Mouse (Mus musculus) MEL (cell line): ENCODE results near the gene Gpr84.
"Not testable (repeated sequence)": the region's sequence is repeated elsewhere in the genome, so short reads cannot be mapped to it uniquely, and the experiment has no call there.

Source experiments
- CHD1 ChIP-seq: IDR thresholded peaks from 2 replicates; pipeline ENCODE4 v1.6.1; 2012; ENCODE audit warnings: low read depth, mild to moderate bottlenecking, inconsistent platforms, low read length, improper control_type of control experiment
- CTCF ChIP-seq, 3 experiments: IDR thresholded peaks in 2 of 3; conservative IDR thresholded peaks in 1 of 3; 2 replicates each; pipeline ENCODE4 v1.5.1; 2011 to 2012; ENCODE audit warnings: low read length in 3 of 3, low read depth in 2 of 3, mild to moderate bottlenecking in 2 of 3, improper control_type of control experiment in 1 of 3, inconsistent platforms in 1 of 3, mixed read lengths in 1 of 3, moderate library complexity in 1 of 3; ENCODE audit not compliant: control insufficient read depth in 1 of 3, insufficient read depth in 1 of 3, poor library complexity in 1 of 3, severe bottlenecking in 1 of 3
- ELF1 ChIP-seq: IDR thresholded peaks from 2 replicates; pipeline ENCODE4 v1.6.1; 2014; ENCODE audit warnings: low read depth, mild to moderate bottlenecking, inconsistent platforms, low read length, improper control_type of control experiment, moderate library complexity
- EP300 ChIP-seq, 2 experiments: IDR thresholded peaks; 2 replicates each; pipeline ENCODE4 v1.6.1; 2011; ENCODE audit warnings: improper control_type of control experiment in 2 of 2, low read length in 2 of 2, low read depth in 1 of 2, mild to moderate bottlenecking in 1 of 2
- KAT2A ChIP-seq: conservative IDR thresholded peaks from 2 replicates; pipeline ENCODE4 v1.6.1; 2012; ENCODE audit warnings: low read depth, low read length, improper control_type of control experiment, inconsistent platforms
- MAFK ChIP-seq: IDR thresholded peaks from 2 replicates; pipeline ENCODE4 v1.6.1; 2011; ENCODE audit warnings: low read depth, mild to moderate bottlenecking, low read length, improper control_type of control experiment, borderline replicate concordance
- POLR2A ChIP-seq, 2 experiments: IDR thresholded peaks; 2 replicates each; pipeline ENCODE4 v1.6.1; 2011 to 2012; ENCODE audit warnings: low read length in 2 of 2, mild to moderate bottlenecking in 2 of 2, control low read depth in 1 of 2, improper control_type of control experiment in 1 of 2, low read depth in 1 of 2, moderate library complexity in 1 of 2; ENCODE audit not compliant: control insufficient read depth in 1 of 2, insufficient read depth in 1 of 2, poor library complexity in 1 of 2
- POLR2AphosphoS5 ChIP-seq: IDR thresholded peaks from 2 replicates; pipeline ENCODE4 v1.6.1; 2012; ENCODE audit warnings: low read depth, borderline replicate concordance, mild to moderate bottlenecking, inconsistent platforms, low read length, moderate library complexity, mixed read lengths
- TAL1 ChIP-seq: IDR thresholded peaks from 2 replicates; pipeline ENCODE4 v1.6.1; 2012; ENCODE audit warnings: mild to moderate bottlenecking, inconsistent platforms, low read length, moderate library complexity, mixed read lengths
- ZKSCAN1 ChIP-seq: IDR thresholded peaks from 2 replicates; pipeline ENCODE4 v1.6.1; 2012; ENCODE audit warnings: low read depth, mild to moderate bottlenecking, inconsistent platforms, low read length, improper control_type of control experiment, moderate library complexity

DNA sequence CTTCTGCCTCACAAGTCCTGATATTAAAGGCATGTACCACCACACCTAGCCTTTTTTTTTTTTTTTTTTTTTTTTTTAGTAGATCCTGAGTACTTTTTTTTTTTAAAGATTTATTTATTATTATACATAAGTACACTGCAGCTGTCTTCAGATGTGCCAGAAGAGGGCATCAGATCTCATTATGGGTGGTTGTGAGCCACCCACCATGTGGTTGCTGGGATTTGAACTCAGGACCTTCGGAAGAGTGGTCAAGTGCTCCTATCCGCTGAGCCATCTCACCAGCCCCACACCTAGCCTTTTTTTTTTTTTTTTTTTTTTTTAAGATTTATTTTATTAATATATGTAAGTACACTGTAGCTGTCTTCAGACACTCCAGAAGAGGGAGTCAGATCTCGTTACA is 34.5 kb downstream of the Gpr84 start:
- TF ChIP-seq CTCF (IDR thresholded peaks at IDR 0.05 in 2 of 3, conservative IDR thresholded peaks at IDR 0.05 in 1 of 3; ENCODE audit: control insufficient read depth in 1 of 3, insufficient read depth in 1 of 3, low read depth in 2 of 3, low read length in 3 of 3, poor library complexity in 1 of 3, severe bottlenecking in 1 of 3); EP300 (IDR thresholded peaks at IDR 0.05; ENCODE audit: low read depth in 1 of 2, low read length in 2 of 2); ZKSCAN1; POLR2A (IDR thresholded peaks at IDR 0.05; ENCODE audit: control insufficient read depth in 1 of 2, insufficient read depth in 1 of 2, low read depth in 1 of 2, low read length in 2 of 2, poor library complexity in 1 of 2); CHD1; MAFK; KAT2A; POLR2AphosphoS5; ELF1; TAL1: not testable (repeated sequence)
